Mouse (Mus musculus): ENCODE results near the gene Sec24a.
A peak's percentile ranks its signal among the peaks of the same experiment; 100 is the strongest.
"Not testable (repeated sequence)": the region's sequence is repeated elsewhere in the genome, so short reads cannot be mapped to it uniquely, and the experiment has no call there.

Gene Sec24a

GRCm38 (mm10) chr11:51688330-51689328, 74.8 kb downstream of the Sec24a start, which contains the start of gene 0610009B22Rik:
TSS of gene 0610009B22Rik (minus strand) at chr11:51688874.
- DNase-seq (ENCODE audit: low read depth): peak; percentile 99

GRCm38 (mm10) chr11:51681976-51682374, 81.5 kb downstream of the Sec24a start:
- no peak for DNase-seq (ENCODE audit: low read depth)

GRCm38 (mm10) chr11:51681324-51681975, 82.0 kb downstream of the Sec24a start:
- DNase-seq (ENCODE audit: low read depth): peak; percentile 78

- no peak for DNase-seq (ENCODE audit: low read depth)
Observed at GRCm38 (mm10) chr11:51679466-51679865, 84.0 kb downstream of the Sec24a start.

- no peak for DNase-seq (ENCODE audit: low read depth)
Observed at GRCm38 (mm10) chr11:51677737-51678418, 85.6 kb downstream of the Sec24a start.

GRCm38 (mm10) chr11:51675386-51675785, 88.0 kb downstream of the Sec24a start:
- DNase-seq (ENCODE audit: low read depth): no peak

GRCm38 (mm10) chr11:51673291-51673690, 90.1 kb downstream of the Sec24a start:
- no peak for DNase-seq (ENCODE audit: low read depth)

GRCm38 (mm10) chr11:51671376-51671775, 92.1 kb downstream of the Sec24a start:
- no peak for DNase-seq (ENCODE audit: low read depth)

GRCm38 (mm10) chr11:51670846-51671245, 92.6 kb downstream of the Sec24a start:
- DNase-seq (ENCODE audit: low read depth): no peak

- DNase-seq (ENCODE audit: low read depth): not testable (repeated sequence)
Observed at GRCm38 (mm10) chr11:51664747-51665146, 98.7 kb downstream of the Sec24a start.

GRCm38 (mm10) chr11:51662632-51663031, 100.8 kb downstream of the Sec24a start:
- no peak for DNase-seq (ENCODE audit: low read depth)

GRCm38 (mm10) chr11:51661867-51662365, 101.5 kb downstream of the Sec24a start:
- no peak for DNase-seq (ENCODE audit: low read depth)

- DNase-seq (ENCODE audit: low read depth): no peak
Observed at GRCm38 (mm10) chr11:51658705-51659104, 104.7 kb downstream of the Sec24a start.

- DNase-seq (ENCODE audit: low read depth): no peak
Observed at GRCm38 (mm10) chr11:51658291-51658690, 105.1 kb downstream of the Sec24a start.

GRCm38 (mm10) chr11:51656798-51657521, 106.5 kb downstream of the Sec24a start:
- DNase-seq (ENCODE audit: low read depth): no peak

GRCm38 (mm10) chr11:51654891-51655290, 108.5 kb downstream of the Sec24a start:
- DNase-seq (ENCODE audit: low read depth): no peak

GRCm38 (mm10) chr11:51653736-51654135, 109.7 kb downstream of the Sec24a start:
- DNase-seq (ENCODE audit: low read depth): no peak

- no peak for DNase-seq (ENCODE audit: low read depth)
Observed at GRCm38 (mm10) chr11:51652889-51653418, 110.5 kb downstream of the Sec24a start.

- DNase-seq (ENCODE audit: low read depth): no peak
Observed at GRCm38 (mm10) chr11:51650691-51651515, 112.5 kb downstream of the Sec24a start, which contains the start of the genes N4bp3 and D930048N14Rik. TSS of gene N4bp3 (minus strand) at chr11:51650842. TSS of gene D930048N14Rik (plus strand) at chr11:51650954.

- no peak for DNase-seq (ENCODE audit: low read depth)
Observed at GRCm38 (mm10) chr11:51650261-51650660, 113.2 kb downstream of the Sec24a start.
